Mouse (Mus musculus): ENCODE measurements around the gene Slc26a1.

DNA sequence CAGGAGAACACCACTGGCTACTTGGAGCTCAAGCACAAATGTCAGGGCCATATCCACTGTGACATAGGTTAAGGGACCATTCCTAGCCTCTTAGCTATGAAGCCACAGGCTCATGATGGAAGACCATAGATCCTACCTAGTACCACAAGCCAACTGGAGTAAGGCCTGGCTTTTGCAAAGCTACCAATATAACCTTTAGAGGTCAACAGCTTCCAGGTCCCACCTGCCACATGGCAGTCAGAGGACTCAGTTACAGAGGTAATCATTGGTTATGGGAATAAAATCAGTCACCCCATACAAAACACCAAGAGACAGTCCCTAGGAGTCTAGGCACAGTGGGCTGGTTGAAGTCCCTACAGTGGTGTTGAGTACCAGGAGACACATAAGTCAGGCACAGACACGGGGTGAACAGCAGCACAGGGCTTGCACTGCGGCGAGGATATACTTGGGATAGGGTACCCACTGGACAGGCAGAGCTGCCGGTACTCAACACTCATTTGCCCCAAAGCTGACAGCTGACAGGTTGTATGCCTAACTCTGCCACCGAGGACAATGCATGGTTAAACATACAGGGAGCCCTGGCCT is 24.1 kb downstream of the Slc26a1 start:
- no peak for TF ChIP-seq POLR2A (IDR thresholded peaks at IDR 0.05; ENCODE audit: borderline replicate concordance, low read depth, low read length)
- no peak for TF ChIP-seq CTCF (IDR thresholded peaks at IDR 0.05; ENCODE audit: low read depth, low read length)
